ENCODE assay signal across 9 mouse cellular contexts in genomic region chr5:38346646-38347432, GRCm38 (mm10). TPM values are rescaled to one million over a fixed set of nuclear protein-coding genes. Genes with fewer than 3 reads are reported as not detected.
DNase-seq lines count a peak whose midpoint lies in the region; ATAC-seq and TF ChIP-seq lines count a peak whose summit lies in the region.
"Had no signal": no experiment of that assay in that cellular context is flagged by ENCODE, and none has a peak within 500 bp of the region (broad histone marks: within the 10 kb centered on the region; RNA-seq: fewer than 3 reads in every experiment).

No protein-coding gene starts in this region.

- H3K36me3 ChIP-seq in kidney, postnatal 0 days (ENCODE audit: insufficient read depth, low read length), result no peaks in the 10 kb centered on the region
- no peaks in the 10 kb centered on the region for H3K36me3 ChIP-seq in kidney, embryonic 15.5 days
- no peaks in the 10 kb centered on the region for H3K36me3 ChIP-seq in forebrain, embryonic 12.5 days (replicated peaks)
- H3K36me3 ChIP-seq: limb, embryonic 12.5 days had no signal

- no peak for TF ChIP-seq CTCF in kidney, postnatal 0 days (IDR thresholded peaks at IDR 0.05; ENCODE audit: low read depth)

- no peak overlapping the region for H3K27ac ChIP-seq in kidney, postnatal 0 days
- no peak overlapping the region for H3K27ac ChIP-seq in kidney, embryonic 15.5 days
- H3K27ac ChIP-seq in forebrain, embryonic 12.5 days, result no peak overlapping the region
- H3K27ac ChIP-seq: limb, embryonic 12.5 days had no signal

- DNase-seq in kidney, postnatal 0 days (ENCODE audit: low spot score), result peak; percentile 56
- DNase-seq in R1 (ENCODE audit: low read depth, low spot score), result peak; percentile 47
- peak; percentile 47 for DNase-seq in embryo, embryonic 9.5 days (ENCODE audit: extremely low spot score)
- DNase-seq in ovary, adult 18-20 months (ENCODE audit: low spot score), result peak; percentile 3
- DNase-seq in layer of hippocampus, adult 9-10 months (ENCODE audit: low spot score), result no peak
- DNase-seq in layer of hippocampus, postnatal 36 days, result no peak

- H3K4me2 ChIP-seq in kidney, postnatal 0 days (ENCODE audit: low read length), result no peak overlapping the region
- H3K4me2 ChIP-seq in kidney, embryonic 15.5 days, result no peak overlapping the region
- no peak overlapping the region for H3K4me2 ChIP-seq in forebrain, embryonic 12.5 days
- H3K4me2 ChIP-seq: limb, embryonic 12.5 days had no signal

- WGBS in kidney, postnatal 0 days, result 31% methylated on average over 10 of the region's 10 CpGs
- 30% methylated on average over 10 of the region's 10 CpGs for WGBS in kidney, embryonic 15.5 days
- 37% methylated on average over 10 of the region's 10 CpGs for WGBS in forebrain, embryonic 12.5 days

- H3K4me3 ChIP-seq in kidney, postnatal 0 days (replicated peaks; ENCODE audit: low read depth, low read length), result no peak overlapping the region
- no peak overlapping the region for H3K4me3 ChIP-seq in kidney, embryonic 15.5 days (replicated peaks)
- H3K4me3 ChIP-seq in forebrain, embryonic 12.5 days (replicated peaks), result no peak overlapping the region
- H3K4me3 ChIP-seq: limb, embryonic 12.5 days had no signal

- no peak overlapping the region for H3K9ac ChIP-seq in kidney, postnatal 0 days (ENCODE audit: low read depth, low read length)
- no peak overlapping the region for H3K9ac ChIP-seq in kidney, embryonic 15.5 days
- H3K9ac ChIP-seq in forebrain, embryonic 12.5 days, result no peak overlapping the region
- H3K9ac ChIP-seq: limb, embryonic 12.5 days had no signal

- H3K27me3 ChIP-seq in kidney, postnatal 0 days (ENCODE audit: insufficient read depth, low read length), result no peaks in the 10 kb centered on the region
- H3K27me3 ChIP-seq in kidney, embryonic 15.5 days, result no peaks in the 10 kb centered on the region
- no peaks in the 10 kb centered on the region for H3K27me3 ChIP-seq in forebrain, embryonic 12.5 days
- H3K27me3 ChIP-seq: limb, embryonic 12.5 days had no signal

- no peaks in the 10 kb centered on the region for H3K4me1 ChIP-seq in kidney, postnatal 0 days (replicated peaks; ENCODE audit: insufficient read depth, low read length)
- H3K4me1 ChIP-seq in kidney, embryonic 15.5 days, result no peaks in the 10 kb centered on the region
- H3K4me1 ChIP-seq in forebrain, embryonic 12.5 days, result peaks cover 30% of the 10 kb centered on the region; the same call in 1 of the 2 replicates

- ATAC-seq in kidney, postnatal 0 days (replicated peaks; ENCODE audit: low FRiP score, low read depth), result no peak
- ATAC-seq in kidney, embryonic 15.5 days (replicated peaks; ENCODE audit: low FRiP score), result no peak; the same call in 1 of the 2 replicates
- ATAC-seq in forebrain, embryonic 12.5 days (ENCODE audit: low FRiP score), result no peak

- H3K9me3 ChIP-seq in kidney, postnatal 0 days (replicated peaks; ENCODE audit: low read length), result no peaks in the 10 kb centered on the region
- H3K9me3 ChIP-seq in kidney, embryonic 15.5 days (replicated peaks), result no peaks in the 10 kb centered on the region
- no peaks in the 10 kb centered on the region for H3K9me3 ChIP-seq in forebrain, embryonic 12.5 days
- H3K9me3 ChIP-seq: limb, embryonic 12.5 days had no signal

RNA-seq across cellular contexts. Expression of gene Drd5, which starts 27.7 kb away (rescaled TPM):
- polyA plus RNA-seq in kidney, postnatal 0 days (2015; fragmentation: Nextera tagmentation; extraction: Ambion mirVana), result not detected in 2 replicates
- not detected in 2 replicates for polyA plus RNA-seq in kidney, embryonic 15.5 days (2015; fragmentation: Nextera tagmentation; extraction: Ambion mirVana)
- polyA plus RNA-seq in forebrain, embryonic 12.5 days (2016; fragmentation: Nextera tagmentation; extraction: Ambion mirVana), result 0.06 TPM in 1 of 2 replicates, not detected in the other
- total RNA-seq in layer of hippocampus, postnatal 36 days (2021), result 10 to 100 TPM; 14.1 to 16.5 TPM
- polyA plus RNA-seq: limb, embryonic 12.5 days had no signal

Comparison
In these comparisons a context has a peak if more than half of its experiments do, and no peak if none do; other contexts are left out.
1. DNase-seq: peak in kidney, postnatal 0 days (single experiment), R1 (single experiment), embryo, embryonic 9.5 days (single experiment) and ovary, adult 18-20 months (single experiment); none in layer of hippocampus, adult 9-10 months (single experiment) and layer of hippocampus, postnatal 36 days (0 of 2).